Mouse (Mus musculus) adrenal gland, postnatal 10 days (tissue): Measurements from ENCODE around the gene Tmem161a. TPM values are rescaled to one million over a fixed set of nuclear protein-coding genes. Genes with fewer than 3 reads are reported as not detected.

Experiments used
- DNase-seq: peaks from one replicate; pipeline ENCODE4 v3.0.0; 2021; ENCODE audit warnings: mixed read lengths
- total RNA-seq, 2 experiments: library from RNA; stranded (reverse); gene quantifications; 2 replicates each; pipeline ENCODE4 v1.2.3; 2021

The Tmem161a gene
- total RNA-seq, 2 experiments from 2014 or later, result 43.1 to 47.0 TPM

DNA sequence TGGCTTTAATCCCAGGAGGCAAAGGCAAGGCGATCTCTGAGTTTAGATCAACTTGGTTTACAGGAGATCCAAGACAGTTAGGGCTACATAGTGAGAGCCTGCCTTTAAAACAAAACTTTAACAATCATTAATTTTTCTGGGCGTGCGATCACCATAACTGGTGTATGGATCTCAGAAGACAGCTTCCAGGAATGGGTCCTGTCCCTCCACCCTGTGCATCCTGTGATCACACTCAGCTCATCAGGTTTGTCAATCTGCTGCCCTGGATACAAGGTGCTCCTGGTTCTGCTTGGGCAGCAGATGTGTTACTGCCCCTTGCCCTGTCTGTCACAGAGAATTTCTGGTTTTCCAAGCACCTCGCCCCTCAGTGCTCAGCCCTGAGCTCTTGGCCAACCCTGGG, 12.9 kb upstream of the Tmem161a start:
- DNase-seq, result no peak

DNA sequence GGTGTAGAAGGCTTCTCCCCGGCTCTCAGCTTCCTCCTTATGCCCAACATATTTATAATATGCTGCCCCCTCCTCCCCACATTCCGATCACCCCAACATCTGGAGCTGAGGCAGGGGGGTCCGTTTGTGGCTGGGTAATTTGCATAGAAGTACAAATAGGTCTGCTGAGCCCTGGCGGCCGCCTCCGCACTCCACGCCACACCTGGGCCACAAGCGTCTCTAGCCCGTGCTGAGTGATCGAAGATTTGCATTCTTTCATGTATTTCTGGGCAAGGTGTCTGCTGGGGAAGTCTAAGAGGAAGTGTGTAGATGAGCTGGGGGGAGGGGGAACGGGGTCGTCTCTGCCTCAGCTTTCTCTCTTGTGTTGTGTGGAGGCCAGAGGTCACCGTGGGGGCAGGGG, 12.1 kb upstream of the Tmem161a start:
- DNase-seq, result no peak

DNA sequence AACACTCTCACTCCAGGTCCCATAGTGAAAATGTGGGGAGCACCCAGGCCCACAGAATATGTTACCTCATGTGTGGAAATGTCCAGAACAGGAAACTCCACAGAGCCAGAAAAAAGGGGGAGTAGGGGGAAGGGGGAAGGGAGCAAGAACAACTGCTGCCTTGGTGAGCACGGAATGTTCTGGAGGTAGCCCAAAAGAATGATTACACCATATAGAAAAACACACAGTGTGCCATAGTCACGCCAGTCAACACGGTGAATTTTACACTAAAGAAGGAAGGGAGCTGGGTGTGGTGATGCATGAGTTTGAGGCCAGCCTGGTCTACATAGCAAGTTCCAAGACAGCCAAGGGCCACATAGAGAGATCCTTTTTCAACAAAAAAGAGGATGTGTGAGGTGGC, 8.8 kb upstream of the Tmem161a start:
- DNase-seq, result no peak

DNA sequence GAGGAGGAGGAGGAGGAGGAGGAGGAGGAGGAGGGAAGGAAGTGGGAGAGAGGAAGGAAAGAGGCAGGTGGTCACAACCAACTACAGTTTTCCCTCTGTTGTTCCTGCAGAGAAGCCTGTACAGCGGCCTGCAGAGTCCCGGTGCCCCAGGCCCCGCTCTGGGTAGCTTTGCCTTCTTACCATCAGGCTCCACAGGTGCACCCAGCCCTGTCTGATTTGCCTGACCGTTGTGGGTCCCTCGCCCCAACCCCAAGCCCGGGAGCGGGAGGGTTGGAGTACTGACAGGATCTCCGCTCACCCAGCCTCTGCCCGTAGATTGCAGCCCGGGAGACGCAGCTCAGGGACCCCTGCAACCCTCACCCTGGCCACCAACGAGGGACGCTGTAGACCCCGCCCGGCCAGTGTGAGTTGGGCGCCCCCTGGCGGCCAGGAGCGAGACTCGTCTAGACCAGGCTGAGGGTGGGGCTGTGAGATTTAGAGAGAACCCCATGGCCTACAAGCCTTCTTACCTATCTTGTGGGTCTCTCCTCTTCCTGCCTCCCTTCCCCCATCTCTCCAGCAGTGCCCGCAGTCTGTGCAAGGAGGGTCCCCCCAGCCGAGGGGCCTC, 5.5 kb upstream of the Tmem161a start:
- DNase-seq, result peak; percentile 84

DNA sequence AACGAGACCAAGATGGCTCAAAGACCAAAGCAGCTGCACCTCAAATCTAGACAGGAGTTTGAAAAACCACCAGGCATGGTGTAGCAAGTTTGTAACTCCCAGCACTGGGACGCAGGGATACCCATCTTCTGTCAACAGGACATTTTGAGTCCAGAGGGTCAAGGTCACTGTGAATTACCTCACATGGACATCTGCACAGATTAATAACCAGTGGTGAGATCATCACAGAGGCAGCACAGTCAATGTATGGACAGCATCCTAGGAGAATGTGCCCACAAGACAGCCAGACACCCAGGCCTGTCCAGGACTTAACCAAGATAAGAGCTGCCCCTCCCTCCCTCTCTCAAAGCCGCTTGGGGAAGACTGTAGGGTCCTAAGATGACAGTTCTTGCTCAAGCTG, 2.0 kb upstream of the Tmem161a start:
- no peak for DNase-seq

DNA sequence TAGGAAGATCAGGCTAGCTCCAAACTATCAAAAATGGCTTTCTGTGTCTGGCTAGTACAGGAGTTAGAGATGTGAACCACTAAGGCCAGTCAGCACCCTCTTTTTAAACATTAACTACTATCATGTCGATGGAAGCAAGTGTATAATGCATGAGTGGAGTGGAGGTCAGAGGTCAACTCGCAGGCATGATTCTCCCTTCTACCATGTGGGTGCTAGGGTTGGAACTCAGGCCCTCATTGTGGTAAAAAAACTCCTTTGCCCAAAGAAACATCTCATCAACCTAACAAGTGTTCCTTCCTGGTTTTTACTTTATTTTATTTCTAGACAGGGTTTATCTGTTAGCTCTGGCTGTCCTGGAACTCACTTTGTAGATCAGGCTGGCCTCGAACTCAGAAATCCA, 1.4 kb upstream of the Tmem161a start:
- no peak for DNase-seq

DNA sequence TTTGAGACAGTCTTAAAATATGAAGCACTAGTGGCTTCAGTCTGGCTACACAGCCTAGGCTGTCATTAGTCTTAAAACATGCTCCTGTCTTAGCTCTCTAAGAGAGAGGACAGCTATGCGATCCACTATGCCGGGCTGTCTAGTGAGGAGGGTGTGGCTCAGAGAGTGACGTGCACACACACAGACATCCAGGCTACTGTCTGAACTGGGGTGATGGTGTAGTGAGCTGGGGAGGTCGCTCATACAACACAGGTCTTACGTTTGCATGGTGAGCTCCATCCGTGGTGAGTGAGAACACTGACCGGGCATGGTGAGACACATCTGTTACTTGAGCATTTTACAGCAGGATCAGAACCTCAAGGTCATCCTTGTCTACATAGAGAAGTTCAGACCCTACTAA, 916 bp upstream of the Tmem161a start:
- DNase-seq, result no peak

DNA sequence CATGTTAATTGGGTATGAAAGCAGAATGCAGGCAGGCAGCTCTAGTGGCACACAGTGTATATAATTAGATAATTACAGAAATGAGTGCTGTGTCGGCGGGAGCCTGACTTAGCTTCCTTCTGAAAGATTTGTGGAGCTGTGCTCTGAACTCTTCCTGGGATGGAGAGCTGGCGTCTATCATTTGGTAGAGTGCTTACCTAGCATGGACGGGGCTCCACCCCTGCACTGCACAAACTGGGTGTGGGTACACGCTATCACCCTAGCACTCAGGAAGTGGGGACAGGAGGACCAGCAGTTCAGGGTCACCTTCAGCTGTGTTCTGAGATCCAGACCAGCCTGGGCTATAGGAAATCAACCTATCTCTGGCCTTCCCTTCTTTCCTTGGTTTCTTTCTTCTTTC, 1.2 kb downstream of the Tmem161a start:
- DNase-seq, result no peak

DNA sequence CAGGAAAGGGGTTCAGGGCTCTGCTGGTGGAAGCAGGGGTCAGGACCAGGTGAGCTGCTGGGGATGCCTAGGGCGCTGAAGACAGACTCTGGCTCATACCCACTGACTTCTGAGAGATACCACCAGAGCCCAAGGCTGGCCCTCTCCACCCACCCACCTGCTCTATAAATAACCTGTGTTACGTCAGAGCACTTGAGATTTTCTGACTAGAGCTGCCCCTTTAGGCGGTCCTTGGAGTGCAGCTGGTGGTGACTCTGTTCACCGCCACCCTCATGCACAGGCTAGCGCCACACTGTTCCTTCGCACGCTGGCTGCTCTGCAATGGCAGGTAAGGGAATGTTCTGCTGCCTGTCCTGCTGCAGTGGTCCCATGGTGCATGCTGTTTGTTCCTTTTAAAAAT, 1.9 kb downstream of the Tmem161a start:
- no peak for DNase-seq

DNA sequence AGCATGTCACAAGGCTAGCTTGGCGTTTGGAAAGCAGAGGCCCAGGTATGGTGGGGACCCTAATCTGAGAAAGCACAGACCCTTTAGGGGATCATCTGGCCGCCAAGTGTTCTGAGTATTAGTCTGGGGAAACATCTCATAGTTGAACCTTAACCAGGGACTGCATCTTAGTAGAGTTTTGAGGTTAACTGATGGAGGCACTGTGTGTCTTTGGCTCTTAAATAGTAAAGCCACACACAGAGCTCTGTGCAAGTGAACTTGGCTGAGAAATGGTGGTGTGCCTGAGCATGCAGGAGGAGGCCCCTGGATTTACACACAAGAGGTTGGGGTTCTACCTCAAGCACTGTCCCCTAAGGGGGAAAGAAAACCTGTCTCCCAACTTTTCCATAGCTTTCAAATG, 6.1 kb downstream of the Tmem161a start:
- DNase-seq, result no peak

DNA sequence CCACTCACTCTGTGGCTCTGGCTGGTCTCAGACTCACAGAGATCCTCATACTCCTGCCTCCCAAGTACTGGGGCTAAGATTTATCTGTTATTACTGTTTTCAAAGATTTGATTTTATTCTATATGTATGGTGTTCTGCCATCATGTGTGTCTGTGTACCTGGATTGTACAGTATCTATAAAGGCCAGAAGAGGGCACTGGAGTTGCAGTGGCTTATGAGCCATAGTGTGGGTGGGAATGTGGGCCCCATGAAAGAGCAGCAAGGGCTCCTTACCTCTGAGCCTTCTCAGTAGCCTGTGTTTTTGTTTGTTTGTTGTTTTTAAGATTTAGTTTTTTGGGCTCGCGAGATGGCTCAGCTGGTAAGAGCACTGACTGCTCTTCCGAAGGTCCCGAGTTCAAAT, 6.9 kb downstream of the Tmem161a start:
- DNase-seq, result no peak

DNA sequence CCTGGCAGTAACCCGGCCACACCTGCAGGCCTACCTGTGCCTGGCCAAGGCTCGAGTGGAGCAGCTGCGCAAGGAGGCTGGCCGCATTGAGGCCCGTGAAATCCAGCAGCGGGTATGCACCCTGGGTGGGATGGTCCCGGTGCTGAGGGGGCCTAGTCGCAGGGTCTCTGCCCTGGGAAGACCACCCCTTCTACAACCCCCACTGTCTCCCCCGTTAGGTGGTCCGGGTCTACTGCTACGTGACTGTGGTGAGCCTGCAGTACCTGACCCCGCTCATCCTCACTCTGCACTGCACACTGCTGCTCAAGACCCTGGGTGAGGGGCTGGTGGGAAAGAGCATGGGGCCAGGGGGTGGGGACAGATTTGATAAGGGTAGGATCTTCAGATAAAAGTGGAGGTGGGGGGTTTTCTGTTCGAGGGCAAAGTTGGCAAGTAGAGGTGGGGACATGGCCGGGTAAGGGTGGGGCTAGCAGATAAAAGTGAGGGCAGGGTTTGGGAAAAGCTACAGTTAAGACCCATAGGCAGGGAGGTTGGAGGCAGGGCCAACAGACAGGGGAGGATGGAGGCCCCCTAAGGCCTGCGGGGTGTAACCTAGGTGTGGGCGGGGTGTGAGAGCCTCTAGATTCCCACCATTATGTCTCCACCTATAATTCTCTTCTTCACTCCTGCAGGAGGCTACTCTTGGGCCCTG, 9.2 kb downstream of the Tmem161a start:
- no peak for DNase-seq

DNA sequence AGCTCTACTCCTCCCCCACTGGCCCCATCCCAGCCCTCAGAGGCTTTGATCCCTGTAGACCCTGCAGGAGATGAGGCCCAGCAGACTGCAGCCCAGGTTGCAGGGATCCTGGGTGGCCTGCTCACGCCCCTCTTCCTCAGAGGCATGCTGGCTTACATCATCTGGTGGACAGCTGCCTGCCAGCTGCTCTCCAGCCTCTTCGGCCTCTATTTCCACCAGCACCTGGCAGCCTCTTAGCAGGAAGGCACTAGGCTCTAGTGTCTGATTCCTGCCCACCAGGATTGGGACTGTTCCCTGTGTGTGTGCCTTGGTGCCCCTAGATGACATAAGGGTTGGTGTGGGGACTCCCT, 9.7 kb downstream of the Tmem161a start:
- DNase-seq, result no peak

DNA sequence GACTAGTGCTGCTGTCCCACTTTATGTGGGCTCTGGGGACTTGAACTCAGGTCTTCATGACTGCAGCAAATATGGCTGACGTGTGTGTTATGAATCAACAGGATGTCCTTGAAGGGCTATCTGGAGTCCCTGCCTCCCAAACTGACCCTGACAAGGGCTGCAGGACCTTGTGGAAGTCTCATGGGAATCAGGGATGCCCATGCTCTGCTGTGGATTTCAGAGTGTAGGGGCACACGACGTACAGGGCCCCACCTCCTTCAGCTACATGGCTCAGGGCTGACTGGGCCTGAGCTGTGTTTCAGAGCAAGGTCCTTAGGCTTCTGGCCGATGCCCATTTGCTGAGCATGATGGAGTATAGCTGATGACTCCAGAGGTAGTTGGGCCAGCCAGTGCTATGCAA, 11.0 kb downstream of the Tmem161a start:
- DNase-seq, result no peak

DNA sequence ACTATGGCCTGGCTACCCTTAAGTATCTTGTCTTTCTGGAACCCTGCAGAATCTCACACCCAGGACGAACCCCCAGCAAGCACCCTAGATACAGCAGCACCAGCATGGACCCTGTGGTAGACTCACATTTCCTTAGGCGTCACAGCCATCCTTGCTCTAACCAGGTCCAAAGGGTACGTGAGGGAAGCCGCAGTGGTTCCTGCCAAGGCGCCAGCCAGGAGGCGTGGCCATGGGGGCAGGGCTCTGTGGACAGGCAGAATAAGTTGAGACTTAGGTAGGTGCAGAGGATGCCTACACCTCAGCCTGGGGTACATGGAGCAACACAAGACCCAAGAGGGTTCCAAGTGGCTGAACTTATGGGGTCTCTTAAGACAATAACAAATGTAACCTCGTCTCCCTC, 16.6 kb downstream of the Tmem161a start:
- DNase-seq, result peak; percentile 52

DNA sequence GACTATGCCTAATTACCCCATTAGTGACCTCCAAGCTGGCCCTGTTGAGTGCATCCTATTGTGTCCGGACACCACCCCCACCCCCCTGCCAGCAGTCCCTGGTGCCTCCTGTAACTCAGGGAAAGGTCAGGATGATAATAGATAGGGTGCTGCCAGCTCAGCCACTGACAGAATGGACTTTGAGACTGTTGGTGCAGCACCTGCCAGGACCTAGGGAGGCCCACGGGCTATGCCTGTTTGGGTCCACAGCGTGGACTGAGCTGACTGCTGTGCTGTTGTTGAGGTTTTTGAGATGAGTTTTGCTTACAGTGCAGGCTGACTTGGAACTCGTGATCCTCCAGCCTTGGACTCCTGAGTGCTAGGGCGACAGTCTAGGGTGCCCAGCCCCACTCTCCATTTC, 21.1 kb downstream of the Tmem161a start:
- no peak for DNase-seq

DNA sequence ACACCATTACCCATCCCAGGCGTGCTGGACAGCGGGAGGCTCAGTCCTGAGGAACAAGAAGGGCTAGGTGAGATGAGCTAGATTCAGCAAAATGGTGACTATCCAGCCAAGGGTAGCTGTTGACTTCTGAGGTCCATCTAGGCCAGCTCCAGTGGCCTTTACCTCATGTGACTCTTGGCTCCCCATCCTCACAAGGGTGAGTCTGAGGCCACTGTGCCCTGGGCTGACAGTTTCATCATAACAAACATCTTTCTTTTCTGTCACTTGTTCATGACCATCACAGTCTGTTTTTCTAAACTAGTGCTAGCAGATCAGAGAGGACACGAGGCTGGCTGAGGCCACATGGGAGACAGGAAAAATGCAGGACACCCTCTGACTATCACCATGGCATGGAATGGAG, 22.0 kb downstream of the Tmem161a start:
- no peak for DNase-seq

DNA sequence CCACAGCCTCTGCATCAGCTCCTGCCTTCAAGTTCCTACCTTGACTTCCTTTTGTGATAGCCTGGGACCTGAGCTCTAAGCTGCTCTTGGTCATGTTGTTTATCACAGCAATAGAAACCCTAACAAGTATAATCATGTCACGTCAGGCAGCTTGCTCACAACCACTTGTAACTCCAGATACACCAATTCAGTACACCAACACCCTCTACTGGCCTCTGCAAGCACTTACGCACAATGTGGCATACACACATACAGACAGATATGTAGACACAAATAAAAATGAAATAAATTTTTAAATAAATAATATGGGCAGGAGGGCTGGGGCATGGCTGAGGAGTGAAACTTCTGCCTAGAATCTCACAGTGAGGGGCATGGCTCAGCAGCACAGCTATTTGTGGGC, 23.6 kb downstream of the Tmem161a start:
- no peak for DNase-seq

DNA sequence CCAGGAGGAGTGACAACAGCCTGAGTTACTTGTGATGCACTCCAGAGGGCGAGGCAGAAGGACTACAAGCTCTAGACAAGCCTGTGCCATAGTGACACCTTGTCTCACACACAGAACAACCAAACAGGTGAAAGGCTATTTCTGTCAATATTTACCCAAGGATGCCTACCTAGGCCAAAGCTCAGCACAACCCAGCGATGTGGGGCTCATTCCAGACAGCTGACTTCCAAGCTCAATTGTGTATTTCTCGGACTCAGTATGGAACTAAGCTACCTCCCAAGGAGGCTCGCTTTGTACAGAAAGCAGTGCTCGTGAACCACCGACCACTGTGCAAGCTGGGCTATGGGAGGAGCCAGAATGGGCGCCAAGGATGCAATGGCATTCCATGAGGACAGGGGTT, 25.4 kb downstream of the Tmem161a start:
- DNase-seq, result no peak

DNA sequence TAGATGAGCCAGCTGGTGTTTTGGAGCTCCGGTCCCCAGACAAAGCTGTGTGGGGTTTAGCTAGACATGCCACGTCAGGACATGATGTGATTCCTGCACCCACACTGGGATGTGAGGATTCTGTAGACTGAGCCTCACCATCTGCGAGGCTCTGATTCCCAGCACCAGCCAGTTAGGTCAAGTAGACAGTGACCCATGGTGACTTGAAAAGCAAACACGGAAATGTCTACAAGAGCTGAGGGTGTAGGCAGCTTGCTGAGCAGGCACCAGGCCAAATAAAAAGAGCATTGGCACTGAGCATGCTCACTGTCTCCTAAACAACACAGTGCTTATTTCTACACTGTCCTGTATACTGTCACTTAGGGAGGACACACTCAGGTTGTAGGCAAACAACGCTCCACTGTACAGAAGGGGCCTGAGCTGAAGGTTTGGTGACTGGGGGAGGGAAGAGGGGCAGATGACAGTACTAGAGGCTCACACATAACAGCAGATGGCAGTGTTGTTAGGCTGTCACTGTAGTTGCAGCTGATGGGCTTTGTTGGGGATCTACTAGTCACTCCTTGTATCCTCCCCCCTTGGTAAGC, 28.0 kb downstream of the Tmem161a start:
- DNase-seq, result no peak

DNA sequence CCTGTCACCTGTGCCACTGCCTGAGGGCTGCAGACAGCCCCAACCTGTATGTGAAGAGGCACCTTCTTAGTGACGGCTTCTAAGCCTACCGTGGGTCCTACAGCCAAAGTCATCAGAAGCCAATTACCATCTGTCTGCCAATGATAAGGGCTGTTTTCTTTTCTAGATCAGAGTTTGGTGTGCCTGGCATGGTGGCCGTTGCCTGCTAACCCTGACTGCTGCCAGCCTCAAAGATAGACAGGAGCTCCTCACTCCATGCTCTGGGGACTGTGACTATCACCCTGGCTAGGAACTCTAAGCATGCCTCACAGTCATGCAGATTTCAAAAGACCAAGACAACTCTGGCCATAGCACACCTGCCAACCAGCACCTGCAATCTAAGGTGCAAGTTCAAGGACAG, 29.3 kb downstream of the Tmem161a start:
- DNase-seq, result no peak

DNA sequence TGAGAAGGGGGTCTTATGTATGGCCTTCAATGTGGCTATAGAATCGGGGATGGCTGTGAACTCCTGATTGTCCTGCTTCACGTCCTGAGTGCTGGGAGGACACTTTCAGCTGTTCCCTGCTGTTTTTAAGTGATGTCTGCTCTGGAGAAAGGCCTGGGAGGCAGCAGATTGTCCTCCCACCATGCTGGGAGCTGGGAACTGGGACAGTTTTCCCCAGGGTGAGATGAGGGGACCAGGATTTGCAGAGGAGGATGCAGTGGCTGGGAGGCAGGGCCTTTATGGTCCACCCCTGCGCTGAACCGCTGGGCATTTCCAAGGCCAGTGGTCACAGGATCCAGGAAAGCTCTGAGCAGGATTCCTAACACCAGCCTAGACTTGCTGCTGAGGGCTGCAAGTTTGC, 30.9 kb downstream of the Tmem161a start:
- DNase-seq, result no peak

DNA sequence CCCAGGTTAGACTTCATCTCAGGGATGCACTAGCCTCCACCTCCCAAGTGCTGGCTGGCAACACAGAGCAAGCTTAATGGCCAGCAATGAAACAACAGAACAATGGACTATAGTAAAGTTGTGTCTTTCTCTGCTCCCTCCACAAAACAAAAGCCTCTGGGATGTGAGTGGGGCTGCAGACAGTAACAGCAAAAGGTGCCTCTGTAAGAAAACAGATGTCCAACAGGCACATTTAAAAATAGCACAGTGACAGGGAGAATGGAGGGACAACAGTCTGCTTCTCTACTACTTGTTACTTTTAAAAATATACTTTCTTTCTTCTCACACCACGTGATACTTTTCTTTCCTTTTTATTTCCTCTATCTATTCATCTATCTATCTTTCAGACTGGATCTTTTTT, 32.6 kb downstream of the Tmem161a start:
- no peak for DNase-seq

DNA sequence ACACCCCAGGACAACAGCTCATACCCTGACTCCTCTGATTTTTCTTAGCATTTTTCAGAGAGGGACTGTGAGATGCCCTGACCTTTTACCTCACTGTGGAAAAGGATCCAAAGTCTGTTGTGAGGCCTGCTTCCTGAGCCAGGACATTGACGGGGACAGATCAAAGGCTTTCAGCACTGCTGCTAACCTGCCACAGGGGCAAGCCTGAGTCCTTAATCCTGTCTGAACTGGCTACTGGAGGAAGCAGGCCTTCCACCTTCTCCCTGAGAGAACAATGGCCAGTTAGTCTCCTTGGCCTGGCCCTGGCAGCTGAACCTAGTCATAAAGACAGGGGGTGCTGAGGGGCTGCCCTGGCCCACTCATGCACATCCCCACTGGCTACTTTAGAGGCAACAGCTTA, 36.0 kb downstream of the Tmem161a start:
- DNase-seq, result no peak
